Mouse (Mus musculus): ENCODE data around the gene Tnfrsf4. TPM values are rescaled to one million over a fixed set of nuclear protein-coding genes. Genes with fewer than 3 reads are reported as not detected.

Tnfrsf4 gene
- polyA plus RNA-seq, 1 experiment from 2014 or later, result 0.35 TPM

DNA sequence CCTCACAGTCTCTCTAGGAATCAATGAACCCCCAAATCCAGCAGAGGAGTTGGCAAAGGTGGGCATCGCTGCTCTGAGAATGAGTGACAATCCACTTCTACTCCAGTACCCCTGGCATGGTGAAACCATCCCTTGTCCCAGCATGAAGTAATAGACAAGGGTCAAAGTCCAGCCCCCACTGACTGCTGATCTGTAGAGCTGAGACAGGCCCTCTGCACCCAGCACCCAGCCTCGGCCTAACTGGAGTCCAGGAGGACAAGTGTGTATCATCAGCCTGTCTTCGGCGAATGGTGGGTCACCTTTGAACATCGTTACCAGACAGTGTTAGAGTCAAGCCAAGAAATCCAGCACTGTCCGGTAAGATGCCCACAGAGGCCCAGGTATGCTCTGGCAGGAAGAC, 41.0 kb downstream of the Tnfrsf4 start:
- Histone ChIP-seq H3K36me3 (ENCODE audit: control insufficient read depth, insufficient read depth) (no peaks in the 10 kb centered on the region), H3K4me2 (replicated peaks; ENCODE audit: low read depth) (peak overlapping the region; percentile 68), H3K4me1 (replicated peaks; ENCODE audit: control insufficient read depth, insufficient read depth, low read length) (peaks cover 11% of the 10 kb centered on the region; the same call in 1 of the 2 replicates), H3K9ac (ENCODE audit: low read depth, low read length) (no peak overlapping the region), H3K27ac (ENCODE audit: low read depth, low read length) (peak overlapping the region; percentile 90), H3K9me3 (ENCODE audit: control insufficient read depth) (no peaks in the 10 kb centered on the region), H3K4me3 (ENCODE audit: low read depth, low read length) (peak overlapping the region; percentile 5; the same call in 1 of the 2 replicates), H3K27me3 (replicated peaks; ENCODE audit: control insufficient read depth, insufficient read depth, low read length) (no peaks in the 10 kb centered on the region)
- no peak for TF ChIP-seq CTCF (IDR thresholded peaks at IDR 0.05; ENCODE audit: low read depth)
- peak; percentile 69 for ATAC-seq
- WGBS, result 43% methylated on average over 6 of the region's 6 CpGs

DNA sequence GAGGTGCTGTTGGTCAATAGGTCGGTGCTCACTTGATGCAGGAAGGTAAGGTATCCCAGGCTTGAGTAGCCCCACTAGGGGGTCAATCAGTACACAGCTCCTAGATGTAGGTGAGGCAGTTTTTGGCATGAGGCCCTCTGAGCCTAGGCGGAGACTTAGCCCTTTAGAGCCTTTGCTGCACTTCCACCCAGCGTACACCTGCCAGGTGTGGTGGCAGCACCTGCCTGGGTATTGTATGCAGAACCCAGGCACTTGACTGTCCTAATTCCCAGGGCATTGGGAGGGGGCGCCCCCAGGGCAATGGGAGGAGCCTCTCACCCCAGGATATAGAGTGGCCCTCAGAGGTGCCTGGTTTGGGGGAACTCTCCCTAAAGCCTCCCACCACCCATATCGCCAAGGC, 41.5 kb downstream of the Tnfrsf4 start:
- peaks cover 11% of the 10 kb centered on the region; the same call in 1 of the 2 replicates for H3K4me1 ChIP-seq (replicated peaks; ENCODE audit: control insufficient read depth, insufficient read depth, low read length)
- peak overlapping the region; percentile 68 for H3K4me2 ChIP-seq (replicated peaks; ENCODE audit: low read depth)
- peak; percentile 9; the same call in 1 of the 2 replicates for ATAC-seq
- no peaks in the 10 kb centered on the region for H3K36me3 ChIP-seq (ENCODE audit: control insufficient read depth, insufficient read depth)
- TF ChIP-seq CTCF (IDR thresholded peaks at IDR 0.05; ENCODE audit: low read depth), result peak; percentile 52
- H3K9ac ChIP-seq (ENCODE audit: low read depth, low read length), result no peak overlapping the region; the same call in 1 of the 2 replicates
- H3K4me3 ChIP-seq (ENCODE audit: low read depth, low read length), result peak overlapping the region; percentile 45; the same call in 1 of the 2 replicates
- WGBS, result 40% methylated on average over 5 of the region's 5 CpGs
- H3K9me3 ChIP-seq (ENCODE audit: control insufficient read depth), result no peaks in the 10 kb centered on the region
- no peaks in the 10 kb centered on the region for H3K27me3 ChIP-seq (replicated peaks; ENCODE audit: control insufficient read depth, insufficient read depth, low read length)
- H3K27ac ChIP-seq (ENCODE audit: low read depth, low read length), result peak overlapping the region; percentile 90

DNA sequence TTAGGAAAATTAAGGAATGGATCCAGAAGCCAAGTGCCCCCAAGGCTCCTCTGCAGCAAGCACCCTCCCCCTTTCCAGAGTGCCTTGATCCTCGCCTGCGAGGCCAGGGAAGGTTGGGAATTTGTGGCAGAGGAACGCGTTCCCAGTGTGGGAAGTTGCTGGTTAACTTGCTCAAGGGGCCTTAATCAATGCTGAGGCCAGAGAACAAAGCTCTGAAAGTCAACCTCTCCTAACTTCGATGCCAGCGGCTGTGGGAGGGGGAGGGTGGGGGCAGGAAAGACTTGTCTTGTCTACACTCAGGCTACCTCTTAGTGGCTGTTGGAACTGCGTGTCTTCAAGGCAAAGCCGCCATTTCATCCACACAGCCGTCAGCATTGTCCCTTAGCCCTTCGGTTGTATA, 44.1 kb downstream of the Tnfrsf4 start:
- Histone ChIP-seq H3K4me1 (replicated peaks; ENCODE audit: control insufficient read depth, insufficient read depth, low read length) (peaks cover 10% of the 10 kb centered on the region; the same call in 1 of the 2 replicates), H3K4me3 (ENCODE audit: low read depth, low read length) (peak overlapping the region; percentile 45), H3K4me2 (replicated peaks; ENCODE audit: low read depth) (peak overlapping the region; percentile 68), H3K27me3 (replicated peaks; ENCODE audit: control insufficient read depth, insufficient read depth, low read length) (no peaks in the 10 kb centered on the region), H3K9ac (ENCODE audit: low read depth, low read length) (peak overlapping the region; percentile 78), H3K27ac (ENCODE audit: low read depth, low read length) (peak overlapping the region; percentile 95), H3K36me3 (ENCODE audit: control insufficient read depth, insufficient read depth) (no peaks in the 10 kb centered on the region), H3K9me3 (ENCODE audit: control insufficient read depth) (no peaks in the 10 kb centered on the region)
- 26% methylated on average over 10 of the region's 10 CpGs for WGBS
- no peak for ATAC-seq
- TF ChIP-seq CTCF (IDR thresholded peaks at IDR 0.05; ENCODE audit: low read depth), result no peak

DNA sequence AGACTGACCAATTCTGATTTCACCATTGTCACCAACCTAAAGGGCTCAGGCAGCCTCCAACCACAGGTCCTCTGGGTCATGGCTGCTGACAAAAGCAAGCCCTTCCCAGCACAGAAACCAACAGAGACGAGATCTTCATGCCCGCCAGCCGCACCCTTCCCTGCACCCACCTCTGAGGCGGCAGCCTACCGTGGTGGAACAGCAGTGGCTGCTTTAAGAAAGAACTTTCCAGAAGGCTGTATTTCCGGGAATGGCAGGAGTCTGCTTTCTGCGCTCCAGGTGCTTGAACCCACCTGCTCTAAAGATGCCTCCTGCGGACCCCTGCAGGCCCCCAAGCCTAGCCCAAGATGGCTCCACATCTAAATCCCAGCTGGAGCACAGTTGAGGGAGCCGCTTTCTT, 45.2 kb downstream of the Tnfrsf4 start:
- Histone ChIP-seq H3K9ac (ENCODE audit: low read depth, low read length) (peak overlapping the region; percentile 78), H3K36me3 (ENCODE audit: control insufficient read depth, insufficient read depth) (no peaks in the 10 kb centered on the region), H3K4me1 (replicated peaks; ENCODE audit: control insufficient read depth, insufficient read depth, low read length) (0 out of 2 replicates have a peak, but pooled peaks cover 1% of the 10 kb centered on the region), H3K27me3 (replicated peaks; ENCODE audit: control insufficient read depth, insufficient read depth, low read length) (no peaks in the 10 kb centered on the region), H3K4me2 (replicated peaks; ENCODE audit: low read depth) (peak overlapping the region; percentile 68), H3K27ac (ENCODE audit: low read depth, low read length) (peak overlapping the region; percentile 95), H3K4me3 (ENCODE audit: low read depth, low read length) (peak overlapping the region; percentile 45), H3K9me3 (ENCODE audit: control insufficient read depth) (no peaks in the 10 kb centered on the region)
- no peak for ATAC-seq
- no peak for TF ChIP-seq CTCF (IDR thresholded peaks at IDR 0.05; ENCODE audit: low read depth)
- 32% methylated on average over 9 of the region's 9 CpGs for WGBS

DNA sequence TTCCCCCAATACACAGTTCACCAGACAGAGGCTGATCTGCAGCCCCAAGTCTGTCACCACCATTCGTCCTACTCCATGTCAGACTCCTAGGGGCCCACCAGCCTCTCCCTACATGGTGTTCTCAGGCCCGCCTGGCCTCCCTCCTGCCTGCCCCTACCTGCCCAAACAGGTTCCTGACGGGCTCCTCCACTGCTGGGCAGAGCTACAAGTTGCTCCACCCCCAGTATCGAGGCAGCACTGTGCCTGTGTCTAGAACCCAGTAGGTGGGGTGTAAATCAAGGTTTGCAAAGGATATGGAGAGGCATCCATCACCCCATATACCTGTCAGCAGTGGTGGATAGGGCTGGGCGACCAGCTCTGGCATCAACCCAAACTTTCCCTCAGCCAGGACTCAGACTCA, 45.6 kb downstream of the Tnfrsf4 start, which contains the start of gene Ttll10:
Gene Ttll10 (minus strand): TSS at position 154 of the 400 bp plus-strand sequence.
- Histone ChIP-seq H3K36me3 (ENCODE audit: control insufficient read depth, insufficient read depth) (no peaks in the 10 kb centered on the region), H3K4me2 (replicated peaks; ENCODE audit: low read depth) (peak within 1 kb of the TSS; percentile 68), H3K27me3 (replicated peaks; ENCODE audit: control insufficient read depth, insufficient read depth, low read length) (no peaks in the 10 kb centered on the region), H3K4me1 (replicated peaks; ENCODE audit: control insufficient read depth, insufficient read depth, low read length) (no peaks in the 10 kb centered on the region), H3K4me3 (ENCODE audit: low read depth, low read length) (peak within 1 kb of the TSS; percentile 45), H3K9ac (ENCODE audit: low read depth, low read length) (peak within 1 kb of the TSS; percentile 78), H3K9me3 (ENCODE audit: control insufficient read depth) (no peaks in the 10 kb centered on the region), H3K27ac (ENCODE audit: low read depth, low read length) (peak within 1 kb of the TSS; percentile 95)
- ATAC-seq, result peak; percentile 80
- TF ChIP-seq CTCF (IDR thresholded peaks at IDR 0.05; ENCODE audit: low read depth), result peak; percentile 26
- 10% methylated on average over 5 of the region's 5 CpGs for WGBS

DNA sequence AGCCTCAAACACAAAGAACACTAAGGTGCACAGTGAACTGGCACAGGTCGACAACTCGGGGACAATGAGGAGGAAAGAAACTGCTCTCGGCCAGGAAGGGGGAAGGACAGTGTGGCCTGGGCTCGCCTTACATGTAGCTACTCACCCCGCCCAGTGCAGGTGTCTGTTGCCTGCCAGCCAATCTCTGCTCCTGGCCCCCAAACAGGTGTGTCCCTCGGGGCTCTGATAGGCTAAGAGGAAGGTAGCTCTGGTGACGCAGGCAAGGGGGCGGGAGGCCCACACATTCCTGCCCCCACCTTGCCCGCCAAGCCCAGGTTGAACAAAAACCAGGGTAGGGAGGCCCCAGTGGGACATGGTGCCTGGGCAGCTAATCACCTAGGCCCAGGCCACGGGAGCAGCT, 46.1 kb downstream of the Tnfrsf4 start:
- Histone ChIP-seq H3K4me1 (replicated peaks; ENCODE audit: control insufficient read depth, insufficient read depth, low read length) (no peaks in the 10 kb centered on the region), H3K36me3 (ENCODE audit: control insufficient read depth, insufficient read depth) (no peaks in the 10 kb centered on the region), H3K27me3 (replicated peaks; ENCODE audit: control insufficient read depth, insufficient read depth, low read length) (no peaks in the 10 kb centered on the region), H3K4me2 (replicated peaks; ENCODE audit: low read depth) (peak overlapping the region; percentile 68), H3K4me3 (ENCODE audit: low read depth, low read length) (peak overlapping the region; percentile 45), H3K9me3 (ENCODE audit: control insufficient read depth) (no peaks in the 10 kb centered on the region), H3K9ac (ENCODE audit: low read depth, low read length) (peak overlapping the region; percentile 78), H3K27ac (ENCODE audit: low read depth, low read length) (peak overlapping the region; percentile 95)
- WGBS, result 15% methylated on average over 10 of the region's 10 CpGs
- ATAC-seq, result peak; percentile 97
- no peak for TF ChIP-seq CTCF (IDR thresholded peaks at IDR 0.05; ENCODE audit: low read depth)
